Mouse (Mus musculus): Measurements from ENCODE around the gene Ccdc88b. TPM values are rescaled to one million over a fixed set of nuclear protein-coding genes. Genes with fewer than 3 reads are reported as not detected.

Ccdc88b gene
- polyA plus RNA-seq, 1 experiment, result 2.5 TPM

- DNase-seq (ENCODE audit: extremely low spot score in 1 of 2, low spot score in 1 of 2), result no peak
Measured at GRCm38 (mm10) chr19:6857391-6858005, 513 bp downstream of the Ccdc88b start.

- DNase-seq (ENCODE audit: extremely low spot score in 1 of 2, low spot score in 1 of 2), result no peak
Measured at GRCm38 (mm10) chr19:6857003-6857360, 1.0 kb downstream of the Ccdc88b start.

- peak in 1 of 2 experiments; percentile 74 for DNase-seq (ENCODE audit: extremely low spot score in 1 of 2, low spot score in 1 of 2)
Measured at GRCm38 (mm10) chr19:6856281-6857002, 1.6 kb downstream of the Ccdc88b start.

GRCm38 (mm10) chr19:6855225-6856031, 2.6 kb downstream of the Ccdc88b start:
- no peak for DNase-seq (ENCODE audit: extremely low spot score in 1 of 2, low spot score in 1 of 2)

- no peak for DNase-seq (ENCODE audit: extremely low spot score in 1 of 2, low spot score in 1 of 2)
Measured at GRCm38 (mm10) chr19:6854658-6855057, 3.4 kb downstream of the Ccdc88b start.

- DNase-seq (ENCODE audit: extremely low spot score in 1 of 2, low spot score in 1 of 2), result no peak
Measured at GRCm38 (mm10) chr19:6853903-6854302, 4.1 kb downstream of the Ccdc88b start.

- DNase-seq (ENCODE audit: extremely low spot score in 1 of 2, low spot score in 1 of 2), result no peak
Measured at GRCm38 (mm10) chr19:6852393-6853305, 5.4 kb downstream of the Ccdc88b start.

GRCm38 (mm10) chr19:6851497-6851896, 6.5 kb downstream of the Ccdc88b start:
- no peak for DNase-seq (ENCODE audit: extremely low spot score in 1 of 2, low spot score in 1 of 2)

- no peak for DNase-seq (ENCODE audit: extremely low spot score in 1 of 2, low spot score in 1 of 2)
Measured at GRCm38 (mm10) chr19:6849506-6850068, 8.4 kb downstream of the Ccdc88b start.

GRCm38 (mm10) chr19:6847841-6848517, 10.0 kb downstream of the Ccdc88b start:
- DNase-seq (ENCODE audit: extremely low spot score in 1 of 2, low spot score in 1 of 2), result no peak

GRCm38 (mm10) chr19:6846050-6846449, 12.0 kb downstream of the Ccdc88b start:
- DNase-seq (ENCODE audit: extremely low spot score in 1 of 2, low spot score in 1 of 2), result no peak

- no peak for DNase-seq (ENCODE audit: extremely low spot score in 1 of 2, low spot score in 1 of 2)
Measured at GRCm38 (mm10) chr19:6842353-6842752, 15.7 kb downstream of the Ccdc88b start.

GRCm38 (mm10) chr19:6841292-6841597, 16.8 kb downstream of the Ccdc88b start:
- no peak for DNase-seq (ENCODE audit: extremely low spot score in 1 of 2, low spot score in 1 of 2)

- DNase-seq (ENCODE audit: extremely low spot score in 1 of 2, low spot score in 1 of 2), result peak in 1 of 2 experiments; percentile 71
Measured at GRCm38 (mm10) chr19:6840475-6841291, 17.3 kb downstream of the Ccdc88b start, which contains the start of gene Rps6ka4. Gene Rps6ka4, minus strand, starts transcription at chr19:6840636.

- peak in 1 of 2 experiments; percentile 77 for DNase-seq (ENCODE audit: extremely low spot score in 1 of 2, low spot score in 1 of 2)
Measured at GRCm38 (mm10) chr19:6839615-6840474, 18.2 kb downstream of the Ccdc88b start.

- no peak for DNase-seq (ENCODE audit: extremely low spot score in 1 of 2, low spot score in 1 of 2)
Measured at GRCm38 (mm10) chr19:6832363-6832762, 25.6 kb downstream of the Ccdc88b start.

GRCm38 (mm10) chr19:6831331-6831730, 26.7 kb downstream of the Ccdc88b start:
- no peak for DNase-seq (ENCODE audit: extremely low spot score in 1 of 2, low spot score in 1 of 2)
